Comparison of ENCODE assay signal across 12 mouse cellular contexts in genomic region chr4:39660538-39660937, GRCm38 (mm10).
"Had no signal": no experiment of that assay in that cellular context is flagged by ENCODE, and none has a peak within 500 bp of the region (broad histone marks: within the 10 kb centered on the region; RNA-seq: fewer than 3 reads in every experiment).

No protein-coding gene starts in this region.

- H3K27ac ChIP-seq: layer of hippocampus, adult 2 months; limb, embryonic 12.5 days; liver, embryonic 13.5 days; lung, embryonic 15.5 days; stomach, postnatal 0 days had no signal

- H3K36me3 ChIP-seq: limb, embryonic 12.5 days; liver, embryonic 13.5 days; lung, embryonic 15.5 days had no signal

- ATAC-seq: liver, postnatal 0 days had no signal

- H3K4me3 ChIP-seq: layer of hippocampus, adult 2 months; limb, embryonic 12.5 days; liver, embryonic 13.5 days; lung, embryonic 15.5 days had no signal

- H3K4me1 ChIP-seq: limb, embryonic 12.5 days; liver, embryonic 13.5 days; lung, embryonic 15.5 days had no signal

- H3K9me3 ChIP-seq: limb, embryonic 12.5 days; liver, embryonic 13.5 days; lung, embryonic 15.5 days had no signal

- DNase-seq: kidney, adult 18-20 months; kidney, postnatal 10 days; kidney, postnatal 4 days; liver; liver, embryonic 13.5 days; liver, postnatal 0 days; thymus, adult 18-20 months; thymus, postnatal 14 days had no signal

- H3K9ac ChIP-seq: limb, embryonic 12.5 days; liver, embryonic 13.5 days; liver, postnatal 0 days; lung, embryonic 15.5 days had no signal

- H3K27me3 ChIP-seq: limb, embryonic 12.5 days; liver, embryonic 13.5 days; lung, embryonic 15.5 days had no signal

- H3K4me2 ChIP-seq: limb, embryonic 12.5 days; liver, embryonic 13.5 days; lung, embryonic 15.5 days had no signal
